8 mouse cellular contexts compared by ENCODE assay signal in genomic region chr3:87886416-87886815, GRCm38 (mm10). TPM values are rescaled to one million over a fixed set of nuclear protein-coding genes. Genes with fewer than 3 reads are reported as not detected.
DNase-seq lines count a peak whose midpoint lies in the region; ATAC-seq lines count a peak whose summit lies in the region.

No protein-coding gene starts in this region.

- peaks cover 37% of the 10 kb centered on the region for H3K4me1 ChIP-seq in erythroblast, embryonic 14.5 days (ENCODE audit: control insufficient read depth)
- peaks cover 11% of the 10 kb centered on the region for H3K4me1 ChIP-seq in neural tube, embryonic 11.5 days (ENCODE audit: control insufficient read depth, insufficient read depth, low read length)
- H3K4me1 ChIP-seq in limb, embryonic 13.5 days = peaks cover 18% of the 10 kb centered on the region
- H3K4me1 ChIP-seq in stomach, embryonic 15.5 days = peaks cover 11% of the 10 kb centered on the region

- H3K27ac ChIP-seq in neural tube, embryonic 11.5 days (ENCODE audit: low read depth, low read length) = no peak overlapping the region
- H3K27ac ChIP-seq in limb, embryonic 13.5 days = no peak overlapping the region
- no peak overlapping the region for H3K27ac ChIP-seq in stomach, embryonic 15.5 days

- H3K4me2 ChIP-seq in neural tube, embryonic 11.5 days (ENCODE audit: low read depth) = peak overlapping the region; percentile 47; the same call in 1 of the 2 replicates
- H3K4me2 ChIP-seq in limb, embryonic 13.5 days (replicated peaks) = peak overlapping the region; percentile 96
- peak overlapping the region; percentile 59 for H3K4me2 ChIP-seq in stomach, embryonic 15.5 days

- H3K9me3 ChIP-seq in erythroblast, embryonic 14.5 days (ENCODE audit: control insufficient read depth, low read length) = peaks cover 5% of the 10 kb centered on the region
- no peaks in the 10 kb centered on the region for H3K9me3 ChIP-seq in neural tube, embryonic 11.5 days (ENCODE audit: control insufficient read depth, low read length)
- H3K9me3 ChIP-seq in limb, embryonic 13.5 days = no peaks in the 10 kb centered on the region
- no peaks in the 10 kb centered on the region for H3K9me3 ChIP-seq in stomach, embryonic 15.5 days

- no peak for DNase-seq in neural tube, embryonic 11.5 days (ENCODE audit: low spot score)
- DNase-seq in neural tube, embryonic 10.5 days (ENCODE audit: extremely low spot score, low spot score) = no peak
- no peak for DNase-seq in left cerebral cortex, adult 18-20 months (ENCODE audit: low spot score in 2 of 2)
- DNase-seq in lung, postnatal 36 days = no peak

- peaks cover 11% of the 10 kb centered on the region for H3K36me3 ChIP-seq in erythroblast, embryonic 14.5 days (ENCODE audit: control insufficient read depth)
- H3K36me3 ChIP-seq in neural tube, embryonic 11.5 days (ENCODE audit: control insufficient read depth, insufficient read depth, low read length) = no peaks in the 10 kb centered on the region
- peaks cover 5% of the 10 kb centered on the region; the same call in 1 of the 2 replicates for H3K36me3 ChIP-seq in limb, embryonic 13.5 days
- H3K36me3 ChIP-seq in stomach, embryonic 15.5 days = no peaks in the 10 kb centered on the region

- no peak for ATAC-seq in erythroblast, adult 5-6 weeks (replicated peaks; ENCODE audit: low FRiP score, poor library complexity, severe bottlenecking)
- ATAC-seq in neural tube, embryonic 11.5 days (ENCODE audit: insufficient read depth, low FRiP score, low TSS enrichment) = no peak
- ATAC-seq in limb, embryonic 13.5 days (ENCODE audit: low FRiP score, low read depth) = no peak
- ATAC-seq in stomach, embryonic 15.5 days (ENCODE audit: insufficient read depth, low FRiP score, low read depth) = no peak

- peak overlapping the region; percentile 100 for H3K4me3 ChIP-seq in erythroblast, embryonic 14.5 days (replicated peaks)
- H3K4me3 ChIP-seq in neural tube, embryonic 11.5 days (ENCODE audit: low read depth, low read length) = no peak overlapping the region
- peak overlapping the region; percentile 100 for H3K4me3 ChIP-seq in limb, embryonic 13.5 days
- H3K4me3 ChIP-seq in stomach, embryonic 15.5 days (replicated peaks) = peak overlapping the region; percentile 97

- H3K9ac ChIP-seq in neural tube, embryonic 11.5 days (ENCODE audit: low read length) = no peak overlapping the region
- no peak overlapping the region for H3K9ac ChIP-seq in limb, embryonic 13.5 days
- no peak overlapping the region for H3K9ac ChIP-seq in stomach, embryonic 15.5 days

- no peaks in the 10 kb centered on the region for H3K27me3 ChIP-seq in erythroblast, embryonic 14.5 days (ENCODE audit: control insufficient read depth)
- no peaks in the 10 kb centered on the region for H3K27me3 ChIP-seq in neural tube, embryonic 11.5 days (ENCODE audit: control insufficient read depth, insufficient read depth, low read length)
- no peaks in the 10 kb centered on the region for H3K27me3 ChIP-seq in limb, embryonic 13.5 days
- H3K27me3 ChIP-seq in stomach, embryonic 15.5 days (replicated peaks) = no peaks in the 10 kb centered on the region

- 90% methylated on average over 6 of the region's 6 CpGs for WGBS in neural tube, embryonic 11.5 days
- 83% methylated on average over 6 of the region's 6 CpGs for WGBS in limb, embryonic 13.5 days
- 84% methylated on average over 6 of the region's 6 CpGs for WGBS in stomach, embryonic 15.5 days

RNA-seq across cellular contexts. Expression of gene Prcc, which starts 1.0 kb away (rescaled TPM):
- polyA plus RNA-seq in erythroblast, embryonic 14.5 days (2012) = 11.4 and 11.7 TPM in 2 replicates
- total RNA-seq in erythroblast, adult 5-6 weeks (2015; ENCODE audit: low replicate concordance) = 13.2 and 14.8 TPM in 2 replicates
- total RNA-seq in erythroblast, adult 5-6 weeks (2017; ENCODE audit: low replicate concordance) = 17.4 and 17.8 TPM in 2 replicates
- polyA plus RNA-seq in neural tube, embryonic 11.5 days (2014; fragmentation: Nextera tagmentation; extraction: Ambion mirVana) = 17.8 and 20.3 TPM in 2 replicates
- polyA plus RNA-seq in limb, embryonic 13.5 days (2015; fragmentation: Nextera tagmentation; extraction: Ambion mirVana) = 17.1 and 18.7 TPM in 2 replicates
- polyA plus RNA-seq in stomach, embryonic 15.5 days (2015; fragmentation: Nextera tagmentation; extraction: Ambion mirVana) = 11.3 and 12.7 TPM in 2 replicates
- total RNA-seq in left cerebral cortex, adult 18-20 months (2021) = 10 to 100 TPM; 58.4 to 59.5 TPM

RNA-seq across cellular contexts. Expression of gene Hdgf, which starts 19.7 kb away (rescaled TPM):
- polyA plus RNA-seq in erythroblast, embryonic 14.5 days (2012) = 86.9 and 109 TPM in 2 replicates
- total RNA-seq in erythroblast, adult 5-6 weeks (2015; ENCODE audit: low replicate concordance) = 99.5 and 116 TPM in 2 replicates
- total RNA-seq in erythroblast, adult 5-6 weeks (2017; ENCODE audit: low replicate concordance) = 131 and 168 TPM in 2 replicates
- 256 and 261 TPM in 2 replicates for polyA plus RNA-seq in neural tube, embryonic 11.5 days (2014; fragmentation: Nextera tagmentation; extraction: Ambion mirVana)
- 205 and 221 TPM in 2 replicates for polyA plus RNA-seq in limb, embryonic 13.5 days (2015; fragmentation: Nextera tagmentation; extraction: Ambion mirVana)
- polyA plus RNA-seq in stomach, embryonic 15.5 days (2015; fragmentation: Nextera tagmentation; extraction: Ambion mirVana) = 238 and 249 TPM in 2 replicates
- total RNA-seq in left cerebral cortex, adult 18-20 months (2021) = 100 to 1,000 TPM; 154 TPM

RNA-seq across cellular contexts. Expression of gene Mrpl24, which starts 32.9 kb away (rescaled TPM):
- 0.97 and 1.1 TPM in 2 replicates for polyA plus RNA-seq in erythroblast, embryonic 14.5 days (2012)
- total RNA-seq in erythroblast, adult 5-6 weeks (2015; ENCODE audit: low replicate concordance) = 24.0 and 39.1 TPM in 2 replicates
- total RNA-seq in erythroblast, adult 5-6 weeks (2017; ENCODE audit: low replicate concordance) = 16.0 and 23.0 TPM in 2 replicates
- polyA plus RNA-seq in neural tube, embryonic 11.5 days (2014; fragmentation: Nextera tagmentation; extraction: Ambion mirVana) = 76.1 and 79.2 TPM in 2 replicates
- 66.5 and 73.9 TPM in 2 replicates for polyA plus RNA-seq in limb, embryonic 13.5 days (2015; fragmentation: Nextera tagmentation; extraction: Ambion mirVana)
- polyA plus RNA-seq in stomach, embryonic 15.5 days (2015; fragmentation: Nextera tagmentation; extraction: Ambion mirVana) = 76.4 and 78.2 TPM in 2 replicates
- 10 to 100 TPM; 53.6 to 53.7 TPM for total RNA-seq in left cerebral cortex, adult 18-20 months (2021)

RNA-seq across cellular contexts. Expression of gene Sh2d2a, which starts 39.9 kb away (rescaled TPM):
- polyA plus RNA-seq in erythroblast, embryonic 14.5 days (2012) = 0.01 and 0.04 TPM in 2 replicates
- not detected in 2 replicates for total RNA-seq in erythroblast, adult 5-6 weeks (2015; ENCODE audit: low replicate concordance)
- total RNA-seq in erythroblast, adult 5-6 weeks (2017; ENCODE audit: low replicate concordance) = not detected in 2 replicates
- not detected in 2 replicates for polyA plus RNA-seq in neural tube, embryonic 11.5 days (2014; fragmentation: Nextera tagmentation; extraction: Ambion mirVana)
- polyA plus RNA-seq in limb, embryonic 13.5 days (2015; fragmentation: Nextera tagmentation; extraction: Ambion mirVana) = not detected in 2 replicates
- polyA plus RNA-seq in stomach, embryonic 15.5 days (2015; fragmentation: Nextera tagmentation; extraction: Ambion mirVana) = 0.21 and 0.30 TPM in 2 replicates
- total RNA-seq in left cerebral cortex, adult 18-20 months (2021) = not detected

RNA-seq across cellular contexts. Expression of gene Isg20l2, which starts 43.7 kb away (rescaled TPM):
- 0.25 and 0.26 TPM in 2 replicates for polyA plus RNA-seq in erythroblast, embryonic 14.5 days (2012)
- 8.6 and 10.7 TPM in 2 replicates for total RNA-seq in erythroblast, adult 5-6 weeks (2015; ENCODE audit: low replicate concordance)
- 5.6 and 11.6 TPM in 2 replicates for total RNA-seq in erythroblast, adult 5-6 weeks (2017; ENCODE audit: low replicate concordance)
- 52.3 and 53.9 TPM in 2 replicates for polyA plus RNA-seq in neural tube, embryonic 11.5 days (2014; fragmentation: Nextera tagmentation; extraction: Ambion mirVana)
- polyA plus RNA-seq in limb, embryonic 13.5 days (2015; fragmentation: Nextera tagmentation; extraction: Ambion mirVana) = 65.5 and 66.7 TPM in 2 replicates
- 45.8 and 48.1 TPM in 2 replicates for polyA plus RNA-seq in stomach, embryonic 15.5 days (2015; fragmentation: Nextera tagmentation; extraction: Ambion mirVana)
- 10 to 100 TPM; 13.4 to 14.0 TPM for total RNA-seq in left cerebral cortex, adult 18-20 months (2021)

Comparison
In these comparisons a context has a peak if more than half of its experiments do, and no peak if none do; other contexts are left out.
1. RNA of gene Mrpl24, which starts 32.9 kb away (polyA plus RNA-seq): 76.1 to 79.2 TPM in neural tube, embryonic 11.5 days, 76.4 to 78.2 TPM in stomach, embryonic 15.5 days and 66.5 to 73.9 TPM in limb, embryonic 13.5 days; 0.97 to 1.1 TPM in erythroblast, embryonic 14.5 days; every median in the first group is over 10 times any median in the second.
2. Peak in every context shown above with its lines, with median percentiles within 50 percentile points of each other: H3K4me2 ChIP-seq.